Mouse (Mus musculus) olfactory bulb, adult 2 months (tissue): ENCODE measurements around the gene Ncoa7.

Source experiments
- CTCF ChIP-seq: fragments of 200-500 bp; IDR thresholded peaks from 2 replicates; pipeline ENCODE4 v1.5.1; 2012; ENCODE audit warnings: low read depth, mild to moderate bottlenecking, low read length, moderate library complexity; ENCODE audit not compliant: insufficient read depth
- POLR2A ChIP-seq: fragments of 200-500 bp; IDR thresholded peaks from 2 replicates; pipeline ENCODE4 v1.6.1; 2012; ENCODE audit warnings: mild to moderate bottlenecking, low read depth, low read length, moderate library complexity; ENCODE audit not compliant: insufficient read depth

DNA sequence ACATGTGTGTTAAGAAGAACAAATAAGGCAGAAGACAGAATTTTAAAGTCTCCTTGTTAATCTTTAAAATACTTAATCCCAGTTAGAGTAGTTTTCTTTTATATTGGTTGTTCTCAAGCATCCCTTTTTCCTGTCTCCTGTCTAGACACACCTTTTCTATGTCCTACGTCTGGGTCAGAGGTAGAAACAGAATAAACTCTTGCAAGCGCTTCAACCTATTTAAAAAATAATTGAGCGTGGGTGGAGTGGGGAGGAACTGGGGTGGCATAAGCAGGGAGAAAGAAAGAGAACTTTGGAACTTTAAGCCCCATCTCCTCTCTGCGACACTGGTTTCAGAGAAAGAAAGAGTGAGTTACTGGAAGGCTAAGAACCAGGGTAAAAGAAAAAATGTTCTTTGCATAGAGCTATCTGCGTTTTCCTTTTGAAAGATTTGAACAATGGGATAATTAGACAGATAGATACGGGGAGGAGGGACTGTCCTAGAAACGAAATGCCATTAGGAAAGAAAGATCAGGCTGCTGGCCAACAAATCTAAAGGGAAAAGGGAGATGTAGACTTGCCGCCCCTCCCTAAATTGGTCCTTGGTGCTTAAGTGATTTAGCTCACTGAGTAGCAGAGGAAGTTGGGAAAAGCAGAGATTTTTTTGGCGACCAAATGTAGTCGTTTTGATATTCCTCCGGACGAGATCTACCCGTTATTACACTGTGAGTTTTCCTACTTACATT, 42.1 kb upstream of the Ncoa7 start:
- no peak for TF ChIP-seq CTCF
- TF ChIP-seq POLR2A: no peak
